Mouse (Mus musculus) splenic B cell, adult 2 months (primary cell): Measurements from ENCODE around the gene Rab5c.

Experiments used
- DNase-seq: peaks from one replicate; pipeline ENCODE4 v3.0.0-alpha.2; 2011; ENCODE audit warnings: low read depth, low spot score
- H3K27me3 ChIP-seq: 2 replicates; pipeline ENCODE4 v1.6.1; 2012; ENCODE audit warnings: mild to moderate bottlenecking, low read length, moderate library complexity, mixed read lengths; ENCODE audit not compliant: control insufficient read depth, poor library complexity, insufficient read depth, severe bottlenecking
- H3K36me3 ChIP-seq: 2 replicates; pipeline ENCODE4 v1.6.1; 2012; ENCODE audit warnings: mild to moderate bottlenecking, low read length, moderate library complexity, mixed read lengths; ENCODE audit not compliant: control insufficient read depth, poor library complexity, insufficient read depth, severe bottlenecking

Gene Rab5c

GRCm38 (mm10) chr11:100759611-100760233 lies 21.7 kb upstream of the Rab5c start, which contains the start of gene Kcnh4:
Kcnh4 (minus strand) TSS chr11:100759942.
- H3K36me3 ChIP-seq = no peaks in the 10 kb centered on the region
- peak; percentile 95 for DNase-seq

GRCm38 (mm10) chr11:100758707-100759610 lies 20.9 kb upstream of the Rab5c start:
- no peaks in the 10 kb centered on the region for H3K27me3 ChIP-seq
- H3K36me3 ChIP-seq = no peaks in the 10 kb centered on the region
- DNase-seq = peak; percentile 70

More at GRCm38 (mm10) chr11:100759611-100760233, 21.7 kb upstream of the Rab5c start, which contains the start of gene Kcnh4:
- H3K27me3 ChIP-seq = no peaks in the 10 kb centered on the region

GRCm38 (mm10) chr11:100757566-100757965 lies 19.6 kb upstream of the Rab5c start:
- peak; percentile 77 for DNase-seq
- no peaks in the 10 kb centered on the region for H3K27me3 ChIP-seq
- no peaks in the 10 kb centered on the region for H3K36me3 ChIP-seq

DNA sequence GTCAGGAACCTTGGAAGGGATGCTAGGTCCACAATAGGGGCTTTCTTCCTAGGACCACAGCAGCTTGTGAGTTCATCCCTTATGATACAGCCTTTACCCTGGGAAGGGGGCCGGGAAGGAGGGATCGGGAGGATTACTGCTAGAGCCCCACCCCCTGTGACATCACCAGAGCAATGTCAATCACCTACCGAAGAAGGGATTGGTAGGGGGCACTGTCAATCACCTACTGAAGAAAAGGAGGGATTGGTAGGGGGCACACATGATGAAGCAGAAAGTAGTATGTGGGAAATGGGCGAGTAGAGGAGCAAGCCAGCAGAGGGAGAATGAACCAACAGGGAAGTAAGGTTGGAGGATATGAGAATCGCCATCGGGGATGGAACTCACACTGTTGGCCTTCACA lies 18.5 kb upstream of the Rab5c start:
- no peak for DNase-seq
- Histone ChIP-seq H3K27me3 (no peaks in the 10 kb centered on the region), H3K36me3 (no peaks in the 10 kb centered on the region)

DNA sequence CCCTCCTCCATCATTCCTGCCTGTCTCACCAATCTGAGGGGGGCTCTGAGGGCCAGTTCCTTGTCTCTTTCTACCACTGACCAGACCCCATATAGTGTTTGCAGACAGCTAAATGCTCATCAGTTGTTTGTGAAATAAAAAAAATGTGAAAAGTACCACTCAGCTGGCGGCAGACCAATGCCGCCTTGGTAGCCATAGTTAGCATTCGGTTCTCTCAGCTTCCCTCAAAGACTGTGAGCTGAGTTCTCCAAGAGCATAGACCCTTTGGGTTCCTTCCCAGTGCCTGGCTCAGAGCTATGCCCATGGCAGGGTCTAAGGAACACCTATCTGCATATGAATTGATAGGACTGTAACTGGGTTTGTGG lies 16.7 kb upstream of the Rab5c start:
- Histone ChIP-seq H3K36me3 (no peaks in the 10 kb centered on the region), H3K27me3 (no peaks in the 10 kb centered on the region)
- no peak for DNase-seq

GRCm38 (mm10) chr11:100754021-100754692 lies 16.1 kb upstream of the Rab5c start:
- H3K36me3 ChIP-seq = no peaks in the 10 kb centered on the region
- H3K27me3 ChIP-seq = no peaks in the 10 kb centered on the region
- no peak for DNase-seq

DNA sequence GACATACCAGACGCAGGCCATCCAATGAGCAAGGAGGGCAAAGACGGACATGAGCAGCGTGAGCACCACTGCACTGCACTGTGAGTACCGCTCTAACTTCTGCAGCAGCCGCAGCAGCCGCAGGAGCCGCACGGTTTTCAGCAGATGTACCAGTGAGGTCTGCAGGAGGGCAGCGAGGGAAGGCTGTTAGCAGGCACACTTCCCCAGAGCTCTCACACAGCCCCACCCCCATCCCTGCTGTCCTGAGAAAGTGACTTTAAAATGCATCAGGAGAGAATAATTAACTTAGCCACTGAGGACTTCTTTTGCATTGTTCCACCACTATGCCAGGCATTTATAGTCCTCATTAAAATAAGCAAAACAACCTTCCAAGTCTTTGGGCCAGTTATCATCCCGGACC lies 14.3 kb upstream of the Rab5c start:
- no peaks in the 10 kb centered on the region for H3K36me3 ChIP-seq
- no peak for DNase-seq
- H3K27me3 ChIP-seq = no peaks in the 10 kb centered on the region

- no peak for DNase-seq
- Histone ChIP-seq H3K36me3 (no peaks in the 10 kb centered on the region; the same call in 1 of the 2 replicates), H3K27me3 (no peaks in the 10 kb centered on the region)
These were observed 12.1 kb upstream of the Rab5c start for GRCm38 (mm10) chr11:100750127-100750526.

- no peak for DNase-seq
- Histone ChIP-seq H3K27me3 (no peaks in the 10 kb centered on the region), H3K36me3 (no peaks in the 10 kb centered on the region; the same call in 1 of the 2 replicates)
These were observed 11.5 kb upstream of the Rab5c start for GRCm38 (mm10) chr11:100749469-100749868.

- no peaks in the 10 kb centered on the region for H3K27me3 ChIP-seq
- no peaks in the 10 kb centered on the region; the same call in 1 of the 2 replicates for H3K36me3 ChIP-seq
- DNase-seq = no peak
These were observed 10.6 kb upstream of the Rab5c start for GRCm38 (mm10) chr11:100748620-100749019.

- no peak for DNase-seq
- no peaks in the 10 kb centered on the region for H3K27me3 ChIP-seq
These were observed 9.1 kb upstream of the Rab5c start for GRCm38 (mm10) chr11:100747114-100747513.

DNA sequence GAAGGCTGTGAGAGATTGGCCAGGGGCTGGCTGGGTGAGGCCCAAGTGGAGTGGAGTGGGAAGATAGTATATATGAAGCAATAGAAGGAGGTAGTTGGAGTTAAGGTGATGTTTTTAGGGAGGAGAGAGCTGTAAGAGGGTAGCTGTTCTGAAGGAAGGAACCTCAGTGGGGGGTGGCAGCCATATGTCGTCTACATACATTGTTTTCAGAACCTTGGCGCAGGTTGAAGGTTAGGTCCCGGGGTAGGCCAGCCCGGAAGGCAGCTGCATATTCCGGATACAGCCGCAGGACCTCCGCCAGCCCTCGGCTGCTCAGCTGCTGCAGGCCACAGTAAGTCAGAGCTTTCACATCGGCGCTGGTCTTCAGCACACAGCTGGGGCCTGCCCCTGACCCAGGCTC lies 8.5 kb upstream of the Rab5c start:
- DNase-seq = no peak
- Histone ChIP-seq H3K27me3 (no peaks in the 10 kb centered on the region), H3K36me3 (no peaks in the 10 kb centered on the region; the same call in 1 of the 2 replicates)

More at GRCm38 (mm10) chr11:100747114-100747513, 9.1 kb upstream of the Rab5c start:
- no peaks in the 10 kb centered on the region; the same call in 1 of the 2 replicates for H3K36me3 ChIP-seq

DNA sequence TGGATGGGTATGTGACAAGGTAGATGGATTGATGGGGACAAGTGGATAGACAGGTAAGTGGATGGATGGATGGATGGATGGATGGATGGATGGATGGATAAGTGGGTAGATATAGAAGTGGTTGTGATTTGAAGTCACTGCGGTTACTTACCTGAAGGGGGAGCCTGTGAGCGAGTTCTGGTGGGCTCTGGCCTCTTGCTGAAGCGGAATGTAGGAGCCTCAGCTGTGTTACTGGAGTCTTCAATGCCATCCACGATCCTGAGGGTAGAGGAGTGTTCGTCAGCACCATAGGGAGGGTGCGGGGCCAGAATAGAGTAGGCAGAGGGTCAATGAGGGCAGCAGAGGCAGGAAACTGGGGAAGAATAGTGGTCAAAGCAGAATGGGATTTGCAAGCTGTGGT lies 7.1 kb upstream of the Rab5c start:
- Histone ChIP-seq H3K36me3 (no peaks in the 10 kb centered on the region; the same call in 1 of the 2 replicates), H3K27me3 (no peaks in the 10 kb centered on the region)
- peak; percentile 83 for DNase-seq

- DNase-seq = no peak
- Histone ChIP-seq H3K27me3 (no peaks in the 10 kb centered on the region), H3K36me3 (no peaks in the 10 kb centered on the region)
These were observed 3.3 kb upstream of the Rab5c start for GRCm38 (mm10) chr11:100741348-100741747.

DNA sequence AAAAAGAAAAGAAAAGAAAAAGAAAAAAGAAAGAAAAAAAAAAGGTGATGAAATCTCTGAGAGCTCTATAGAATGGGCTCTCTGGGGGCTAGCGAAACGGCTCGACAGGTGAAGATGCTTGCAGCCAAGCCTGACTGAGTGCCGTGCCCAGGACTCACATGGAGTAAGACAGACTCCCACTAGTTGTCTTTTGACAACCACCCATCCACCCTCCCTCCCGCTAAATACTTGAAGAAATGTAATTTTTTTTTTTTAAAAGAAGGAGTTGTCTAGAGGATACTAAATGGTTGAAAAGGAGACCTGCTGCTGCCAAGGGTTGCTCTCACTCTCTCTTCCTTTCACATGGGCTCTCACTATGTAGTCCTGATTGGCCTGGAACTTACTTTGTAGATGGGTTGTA lies 734 bp upstream of the Rab5c start:
- Histone ChIP-seq H3K27me3 (no peaks in the 10 kb centered on the region), H3K36me3 (no peaks in the 10 kb centered on the region)
- no peak for DNase-seq
